Mouse (Mus musculus): Measurements from ENCODE around the gene Smg9. TPM values are rescaled to one million over a fixed set of nuclear protein-coding genes. Genes with fewer than 3 reads are reported as not detected.

Gene Smg9
- polyA plus RNA-seq, 1 experiment from 2014 or later = 24.6 TPM

GRCm38 (mm10) chr7:24413630-24414029 lies 14.2 kb downstream of the Smg9 start:
- Histone ChIP-seq H3K4me3 (ENCODE audit: low read length) (no peak overlapping the region), H3K36me3 (ENCODE audit: control insufficient read depth, insufficient read depth, low read length) (no peaks in the 10 kb centered on the region; the same call in 1 of the 2 replicates), H3K9ac (ENCODE audit: low read length) (no peak overlapping the region), H3K4me1 (replicated peaks; ENCODE audit: control insufficient read depth, insufficient read depth, low read length) (no peaks in the 10 kb centered on the region), H3K9me3 (ENCODE audit: control insufficient read depth, low read length) (no peaks in the 10 kb centered on the region), H3K4me2 (ENCODE audit: low read depth, low read length) (no peak overlapping the region), H3K27me3 (ENCODE audit: control insufficient read depth, insufficient read depth, low read depth, low read length) (no peaks in the 10 kb centered on the region), H3K27ac (ENCODE audit: low read length) (no peak overlapping the region)
- no peak for ATAC-seq (ENCODE audit: low read depth)
- 71% methylated on average over 3 of the region's 3 CpGs for WGBS

- Histone ChIP-seq H3K4me3 (ENCODE audit: low read length) (no peak overlapping the region), H3K4me2 (ENCODE audit: low read depth, low read length) (no peak overlapping the region), H3K9ac (ENCODE audit: low read length) (no peak overlapping the region), H3K36me3 (ENCODE audit: control insufficient read depth, insufficient read depth, low read length) (no peaks in the 10 kb centered on the region; the same call in none of the 2 replicates), H3K27me3 (ENCODE audit: control insufficient read depth, insufficient read depth, low read depth, low read length) (no peaks in the 10 kb centered on the region), H3K27ac (ENCODE audit: low read length) (no peak overlapping the region), H3K4me1 (replicated peaks; ENCODE audit: control insufficient read depth, insufficient read depth, low read length) (no peaks in the 10 kb centered on the region), H3K9me3 (ENCODE audit: control insufficient read depth, low read length) (no peaks in the 10 kb centered on the region)
- 51% methylated on average over 7 of the region's 7 CpGs for WGBS
- ATAC-seq (ENCODE audit: low read depth) = no peak
Observed at GRCm38 (mm10) chr7:24415261-24415660, 15.8 kb downstream of the Smg9 start.

GRCm38 (mm10) chr7:24419579-24419978 lies 20.2 kb downstream of the Smg9 start:
- H3K9ac ChIP-seq (ENCODE audit: low read length) = no peak overlapping the region
- H3K4me1 ChIP-seq (replicated peaks; ENCODE audit: control insufficient read depth, insufficient read depth, low read length) = no peaks in the 10 kb centered on the region
- peaks cover 8% of the 10 kb centered on the region for H3K36me3 ChIP-seq (ENCODE audit: control insufficient read depth, insufficient read depth, low read length)
- no peak overlapping the region for H3K4me3 ChIP-seq (ENCODE audit: low read length)
- H3K27ac ChIP-seq (ENCODE audit: low read length) = no peak overlapping the region
- H3K4me2 ChIP-seq (ENCODE audit: low read depth, low read length) = no peak overlapping the region
- H3K27me3 ChIP-seq (ENCODE audit: control insufficient read depth, insufficient read depth, low read depth, low read length) = no peaks in the 10 kb centered on the region
- no peaks in the 10 kb centered on the region for H3K9me3 ChIP-seq (ENCODE audit: control insufficient read depth, low read length)
- WGBS = 87% methylated on average over 8 of the region's 8 CpGs
- ATAC-seq (ENCODE audit: low read depth) = no peak

- no peak overlapping the region for H3K4me3 ChIP-seq (ENCODE audit: low read length)
- no peak for ATAC-seq (ENCODE audit: low read depth)
- H3K4me2 ChIP-seq (ENCODE audit: low read depth, low read length) = no peak overlapping the region
- H3K9ac ChIP-seq (ENCODE audit: low read length) = 0 out of 2 replicates have a peak overlapping the region, but pooled peaks have one; percentile 4
- no peaks in the 10 kb centered on the region for H3K9me3 ChIP-seq (ENCODE audit: control insufficient read depth, low read length)
- H3K27ac ChIP-seq (ENCODE audit: low read length) = no peak overlapping the region
- WGBS = 74% methylated on average over 7 of the region's 7 CpGs
- peaks cover 8% of the 10 kb centered on the region for H3K36me3 ChIP-seq (ENCODE audit: control insufficient read depth, insufficient read depth, low read length)
- H3K4me1 ChIP-seq (replicated peaks; ENCODE audit: control insufficient read depth, insufficient read depth, low read length) = no peaks in the 10 kb centered on the region
- no peaks in the 10 kb centered on the region for H3K27me3 ChIP-seq (ENCODE audit: control insufficient read depth, insufficient read depth, low read depth, low read length)
Observed at GRCm38 (mm10) chr7:24421648-24422047, 22.2 kb downstream of the Smg9 start.

- ATAC-seq (ENCODE audit: low read depth) = no peak
- Histone ChIP-seq H3K4me2 (ENCODE audit: low read depth, low read length) (no peak overlapping the region), H3K4me1 (replicated peaks; ENCODE audit: control insufficient read depth, insufficient read depth, low read length) (no peaks in the 10 kb centered on the region), H3K9me3 (ENCODE audit: control insufficient read depth, low read length) (no peaks in the 10 kb centered on the region), H3K4me3 (ENCODE audit: low read length) (no peak overlapping the region), H3K36me3 (ENCODE audit: control insufficient read depth, insufficient read depth, low read length) (peaks cover 8% of the 10 kb centered on the region), H3K9ac (ENCODE audit: low read length) (no peak overlapping the region), H3K27ac (ENCODE audit: low read length) (no peak overlapping the region), H3K27me3 (ENCODE audit: control insufficient read depth, insufficient read depth, low read depth, low read length) (no peaks in the 10 kb centered on the region)
- WGBS = 74% methylated on average over 8 of the region's 8 CpGs
Observed at GRCm38 (mm10) chr7:24422251-24422650, 22.8 kb downstream of the Smg9 start.

- WGBS = 76% methylated on average over 15 of the region's 15 CpGs
- Histone ChIP-seq H3K27ac (ENCODE audit: low read length) (no peak overlapping the region), H3K4me2 (ENCODE audit: low read depth, low read length) (no peak overlapping the region), H3K4me3 (ENCODE audit: low read length) (no peak overlapping the region), H3K4me1 (replicated peaks; ENCODE audit: control insufficient read depth, insufficient read depth, low read length) (no peaks in the 10 kb centered on the region), H3K27me3 (ENCODE audit: control insufficient read depth, insufficient read depth, low read depth, low read length) (no peaks in the 10 kb centered on the region), H3K9ac (ENCODE audit: low read length) (no peak overlapping the region), H3K36me3 (ENCODE audit: control insufficient read depth, insufficient read depth, low read length) (peaks cover 8% of the 10 kb centered on the region), H3K9me3 (ENCODE audit: control insufficient read depth, low read length) (no peaks in the 10 kb centered on the region)
- ATAC-seq (ENCODE audit: low read depth) = no peak
Observed at GRCm38 (mm10) chr7:24423107-24423763, 23.8 kb downstream of the Smg9 start.

DNA sequence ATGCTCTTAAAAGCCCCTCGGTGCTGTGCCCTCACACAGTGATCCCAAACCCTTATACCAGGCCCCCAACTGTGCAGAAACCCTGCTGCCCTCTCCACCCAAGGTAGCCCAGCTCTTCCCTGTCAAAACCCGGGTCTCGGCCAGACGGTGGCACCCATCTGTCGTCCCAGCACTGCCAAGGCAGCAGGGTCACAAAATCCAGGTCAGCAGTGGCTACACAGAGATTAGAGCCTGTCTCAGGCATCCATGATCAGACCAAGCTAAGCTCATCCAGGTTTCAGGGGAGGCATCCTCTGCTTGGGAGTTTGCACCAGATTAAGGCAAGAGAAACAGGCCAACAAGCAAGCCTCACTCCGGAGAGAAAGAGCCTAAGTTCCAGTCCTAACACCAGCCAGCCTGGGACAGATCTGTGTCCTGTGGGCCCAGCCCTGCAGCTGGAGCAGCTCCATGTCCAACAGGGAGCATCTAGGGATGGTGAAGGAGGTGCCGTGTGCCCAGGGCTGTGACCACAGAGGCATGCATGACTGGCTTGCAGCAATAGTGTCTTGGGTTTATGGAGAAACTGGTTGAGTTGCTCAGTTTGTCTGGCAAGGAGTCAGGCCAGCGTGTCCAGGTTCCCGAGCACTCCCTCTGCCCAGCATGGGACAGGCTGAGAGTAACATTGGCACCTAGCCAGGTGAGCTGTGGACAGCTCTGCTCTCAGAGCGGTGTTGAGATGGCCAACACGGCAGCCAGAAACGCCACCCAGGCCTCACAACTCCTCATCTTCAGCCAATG lies 24.7 kb downstream of the Smg9 start:
- Histone ChIP-seq H3K27me3 (ENCODE audit: control insufficient read depth, insufficient read depth, low read depth, low read length) (no peaks in the 10 kb centered on the region), H3K27ac (ENCODE audit: low read length) (no peak overlapping the region; the same call in 1 of the 2 replicates), H3K4me1 (replicated peaks; ENCODE audit: control insufficient read depth, insufficient read depth, low read length) (no peaks in the 10 kb centered on the region), H3K9me3 (ENCODE audit: control insufficient read depth, low read length) (no peaks in the 10 kb centered on the region), H3K9ac (ENCODE audit: low read length) (no peak overlapping the region; the same call in 1 of the 2 replicates), H3K4me2 (ENCODE audit: low read depth, low read length) (no peak overlapping the region), H3K36me3 (ENCODE audit: control insufficient read depth, insufficient read depth, low read length) (peaks cover 8% of the 10 kb centered on the region), H3K4me3 (ENCODE audit: low read length) (no peak overlapping the region)
- 60% methylated on average over 12 of the region's 12 CpGs for WGBS
- peak; percentile 48; the same call in 1 of the 2 replicates for ATAC-seq (ENCODE audit: low read depth)

DNA sequence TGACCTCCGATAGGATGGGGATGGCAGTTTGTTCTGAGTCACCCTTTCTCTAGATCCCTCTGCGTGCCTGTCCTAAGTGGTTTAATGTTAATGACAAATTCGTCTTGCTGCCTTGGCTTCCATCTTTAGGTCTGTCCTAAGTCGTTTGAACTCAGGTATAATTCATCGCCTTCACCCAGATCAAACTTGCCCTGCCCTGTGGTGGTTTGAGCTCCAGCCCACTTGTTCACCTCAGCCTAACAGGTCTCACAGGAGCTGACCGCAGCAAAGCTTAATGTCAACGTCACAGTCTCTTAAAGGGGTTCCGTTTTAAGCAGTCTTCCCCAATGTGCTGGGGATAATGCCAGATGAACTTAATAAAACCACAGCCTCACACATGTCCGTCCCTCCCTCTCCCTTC lies 26.5 kb downstream of the Smg9 start:
- Histone ChIP-seq H3K4me2 (ENCODE audit: low read depth, low read length) (no peak overlapping the region), H3K9ac (ENCODE audit: low read length) (no peak overlapping the region), H3K9me3 (ENCODE audit: control insufficient read depth, low read length) (no peaks in the 10 kb centered on the region), H3K36me3 (ENCODE audit: control insufficient read depth, insufficient read depth, low read length) (peaks cover 2% of the 10 kb centered on the region), H3K27me3 (ENCODE audit: control insufficient read depth, insufficient read depth, low read depth, low read length) (no peaks in the 10 kb centered on the region), H3K27ac (ENCODE audit: low read length) (no peak overlapping the region), H3K4me1 (replicated peaks; ENCODE audit: control insufficient read depth, insufficient read depth, low read length) (no peaks in the 10 kb centered on the region), H3K4me3 (ENCODE audit: low read length) (no peak overlapping the region)
- no peak for ATAC-seq (ENCODE audit: low read depth)
- 76% methylated on average over 9 of the region's 9 CpGs for WGBS

- Histone ChIP-seq H3K27ac (ENCODE audit: low read length) (no peak overlapping the region), H3K4me1 (replicated peaks; ENCODE audit: control insufficient read depth, insufficient read depth, low read length) (no peaks in the 10 kb centered on the region), H3K27me3 (ENCODE audit: control insufficient read depth, insufficient read depth, low read depth, low read length) (peaks cover 5% of the 10 kb centered on the region), H3K9me3 (ENCODE audit: control insufficient read depth, low read length) (no peaks in the 10 kb centered on the region), H3K36me3 (ENCODE audit: control insufficient read depth, insufficient read depth, low read length) (no peaks in the 10 kb centered on the region; the same call in 1 of the 2 replicates), H3K9ac (ENCODE audit: low read length) (no peak overlapping the region), H3K4me3 (ENCODE audit: low read length) (no peak overlapping the region), H3K4me2 (ENCODE audit: low read depth, low read length) (no peak overlapping the region)
- no peak for ATAC-seq (ENCODE audit: low read depth)
- WGBS = 93% methylated on average over 8 of the region's 8 CpGs
Observed at GRCm38 (mm10) chr7:24427168-24427567, 27.7 kb downstream of the Smg9 start.

All from lung, embryonic 16.5 days (tissue).